Mouse (Mus musculus) embryonic fibroblast, embryonic 13.5 days (primary cell): Measurements from ENCODE around the gene Nbea.

Experiments
- CTCF ChIP-seq: IDR thresholded peaks from 2 replicates; pipeline ENCODE4 v1.5.1; 2011; ENCODE audit warnings: mild to moderate bottlenecking, control low read depth, low read length, moderate library complexity, borderline replicate concordance; ENCODE audit not compliant: insufficient read depth
- POLR2A ChIP-seq: IDR thresholded peaks from 2 replicates; pipeline ENCODE4 v1.6.1; 2011; ENCODE audit warnings: low read depth, mild to moderate bottlenecking, control low read depth, low read length, moderate library complexity

- no peak for TF ChIP-seq CTCF
- TF ChIP-seq POLR2A = no peak
Observed at GRCm38 (mm10) chr3:56203968-56204367, 20.5 kb upstream of the Nbea start.
